Mouse (Mus musculus): ENCODE measurements around the gene Dynll1. TPM values are rescaled to one million over a fixed set of nuclear protein-coding genes. Genes with fewer than 3 reads are reported as not detected.

The Dynll1 gene
- 1,233 and 1,344 TPM in 2 replicates for polyA plus RNA-seq (2015; fragmentation: Nextera tagmentation; extraction: Ambion mirVana)

DNA sequence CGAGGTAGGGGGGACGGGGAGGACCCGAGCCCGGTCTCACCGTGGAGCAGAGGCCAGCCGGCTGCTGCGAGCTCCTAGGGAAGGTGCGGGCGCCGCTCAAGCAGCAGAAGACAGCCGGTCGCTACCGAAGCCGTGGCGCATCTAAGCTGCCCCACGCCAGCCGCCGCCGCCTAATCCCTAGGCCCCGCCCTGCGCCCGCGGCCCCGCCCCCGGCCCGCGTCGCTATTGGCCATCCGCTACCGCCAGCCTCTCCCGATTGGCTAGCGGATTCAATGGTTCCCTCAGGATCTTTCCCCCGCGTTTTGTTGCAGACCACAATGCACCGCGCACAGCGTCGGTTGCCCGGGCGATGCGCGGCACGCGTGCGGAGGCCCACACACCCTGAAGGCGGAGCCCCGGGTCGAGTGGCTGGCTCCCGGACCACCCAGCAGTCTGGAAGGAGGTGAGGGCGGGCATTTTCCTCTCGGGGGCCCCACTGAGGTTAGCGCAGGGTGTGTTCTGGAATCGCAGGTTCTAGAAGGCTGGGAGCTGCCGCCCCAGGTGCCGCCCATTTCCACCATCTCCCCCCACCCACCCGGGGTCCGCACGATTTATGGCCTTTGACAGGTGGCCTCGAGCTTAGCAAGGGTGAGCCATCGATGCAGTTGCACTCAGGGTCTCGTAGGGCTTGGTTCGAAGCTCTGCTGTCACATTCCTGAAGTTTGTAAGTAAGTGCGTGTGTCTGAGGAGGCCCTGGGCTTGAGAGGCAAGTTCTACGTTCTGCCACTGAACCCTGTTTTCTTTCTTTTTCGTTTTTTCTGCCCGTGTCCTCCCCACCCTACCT lies at the start of gene Dynll1:
TSS of gene Dynll1 (minus strand) at position 208 of the 823 bp plus-strand sequence.

DNA sequence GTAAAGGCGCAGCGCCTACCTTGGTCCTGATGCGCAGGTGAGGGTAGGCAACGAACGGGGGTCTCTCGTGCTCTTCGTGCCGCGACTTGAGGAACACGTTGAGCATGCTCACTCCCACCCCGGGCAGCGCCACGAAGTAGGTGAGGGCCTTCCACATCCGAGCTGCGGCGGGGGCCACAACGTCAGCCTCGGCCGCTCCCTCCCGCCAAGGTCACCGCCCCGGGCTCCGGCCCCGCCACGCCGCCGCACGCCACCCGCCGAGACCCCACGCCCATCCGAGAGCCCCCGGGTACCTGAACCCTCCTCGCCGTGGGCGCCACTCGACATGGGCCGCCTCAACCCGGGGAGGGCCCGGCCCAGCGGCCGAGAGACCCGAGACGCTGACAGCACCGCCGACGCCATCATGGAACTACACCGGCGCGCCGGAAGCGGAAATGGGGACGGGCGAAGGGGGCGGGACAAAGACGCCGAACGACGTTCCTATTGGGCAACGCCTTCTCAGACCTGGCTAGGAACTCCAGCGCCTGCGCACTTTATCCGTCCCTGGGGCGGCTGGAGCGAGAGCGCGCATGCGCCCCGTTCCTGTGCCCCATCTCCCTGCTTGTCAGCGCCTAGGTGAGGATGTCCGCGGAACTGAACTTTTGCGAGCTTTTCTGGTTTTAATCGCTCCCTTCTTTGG lies 47.9 kb upstream of the Dynll1 start, which contains the start of gene Cox6a1:
TSS of gene Cox6a1 (minus strand) at position 436 of the 679 bp plus-strand sequence.

DNA sequence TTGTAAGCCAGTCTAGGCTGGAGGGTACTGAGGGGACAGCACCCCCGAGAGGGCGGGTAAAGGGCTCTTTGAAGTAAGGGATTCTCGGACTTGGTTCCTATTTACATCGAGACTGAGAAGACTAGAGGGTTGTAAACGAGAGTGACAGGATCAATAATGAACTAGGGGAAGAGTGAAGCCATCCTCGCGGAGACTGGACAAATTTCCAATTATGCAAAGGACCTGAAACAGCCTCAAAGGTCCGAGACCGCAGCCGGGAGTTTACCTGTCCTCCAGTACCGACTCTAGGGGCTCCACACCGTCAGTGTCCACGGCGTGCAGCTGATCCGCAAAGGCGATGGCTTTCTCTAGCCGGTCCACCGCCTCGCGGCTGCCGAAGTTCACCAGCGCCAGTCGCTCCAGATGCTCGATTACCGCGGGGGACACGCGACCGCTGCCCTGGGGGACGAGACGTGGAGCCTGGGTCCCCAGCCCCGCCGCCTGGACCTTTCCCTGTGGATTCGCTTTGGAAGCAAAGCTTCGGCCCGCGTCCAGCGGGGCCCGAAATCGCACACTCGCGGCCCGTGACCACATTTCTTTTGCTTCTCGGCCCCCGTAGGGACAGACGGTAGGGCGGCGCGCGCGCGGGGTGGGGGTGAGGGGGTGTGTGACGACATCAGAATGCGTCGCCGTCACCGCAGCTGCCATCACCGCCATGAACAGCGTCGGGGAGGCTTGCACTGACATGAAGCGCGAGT lies 39.9 kb upstream of the Dynll1 start, which contains the start of the genes Gatc and Triap1:
TSS of gene Gatc (minus strand) at position 602 of the 737 bp plus-strand sequence.
TSS of gene Triap1 (plus strand) at position 649 of the 737 bp plus-strand sequence.

GRCm38 (mm10) chr5:115326875-115327609 lies 26.2 kb upstream of the Dynll1 start, which contains the start of gene Srsf9:
Gene Srsf9 (plus strand): TSS chr5:115327177.

GRCm38 (mm10) chr5:115279226-115280049 lies 21.4 kb downstream of the Dynll1 start, which contains the start of gene Coq5:
Gene Coq5 (plus strand): TSS chr5:115279666.

GRCm38 (mm10) chr5:115272812-115273548 lies 27.8 kb downstream of the Dynll1 start, which contains the start of gene Rnf10:
Gene Rnf10 (minus strand): TSS chr5:115272898.

Other genes starting within 250 kb of the Dynll1 start
- 41.5 and 53.5 TPM in 2 replicates for gene Gm10401, start 202.7 kb downstream of the Dynll1 start, polyA plus RNA-seq (2015; fragmentation: Nextera tagmentation; extraction: Ambion mirVana)
- 21.4 and 22.5 TPM in 2 replicates for gene Acads, start 181.7 kb downstream of the Dynll1 start, polyA plus RNA-seq (2015; fragmentation: Nextera tagmentation; extraction: Ambion mirVana)
- 21.6 and 25.5 TPM in 2 replicates for gene Unc119b, start 166.0 kb downstream of the Dynll1 start, polyA plus RNA-seq (2015; fragmentation: Nextera tagmentation; extraction: Ambion mirVana)
- gene Mlec, start 142.8 kb downstream of the Dynll1 start, polyA plus RNA-seq (2015; fragmentation: Nextera tagmentation; extraction: Ambion mirVana): 25.1 and 28.6 TPM in 2 replicates
- 42.5 and 54.4 TPM in 2 replicates for gene Cabp1, start 106.6 kb downstream of the Dynll1 start, polyA plus RNA-seq (2015; fragmentation: Nextera tagmentation; extraction: Ambion mirVana)
- 122 TPM in 2 replicates for gene Pop5, start 65.2 kb downstream of the Dynll1 start, polyA plus RNA-seq (2015; fragmentation: Nextera tagmentation; extraction: Ambion mirVana)
- gene Rnf10, start 28.1 kb downstream of the Dynll1 start, polyA plus RNA-seq (2015; fragmentation: Nextera tagmentation; extraction: Ambion mirVana): 155 and 160 TPM in 2 replicates
- 53.6 and 54.3 TPM in 2 replicates for gene Coq5, start 21.3 kb downstream of the Dynll1 start, polyA plus RNA-seq (2015; fragmentation: Nextera tagmentation; extraction: Ambion mirVana)
- gene Srsf9, start 26.2 kb upstream of the Dynll1 start, polyA plus RNA-seq (2015; fragmentation: Nextera tagmentation; extraction: Ambion mirVana): 124 and 132 TPM in 2 replicates
- gene Gatc, start 40.2 kb upstream of the Dynll1 start, polyA plus RNA-seq (2015; fragmentation: Nextera tagmentation; extraction: Ambion mirVana): 29.0 and 32.5 TPM in 2 replicates
- gene Triap1, start 40.2 kb upstream of the Dynll1 start, polyA plus RNA-seq (2015; fragmentation: Nextera tagmentation; extraction: Ambion mirVana): 51.3 and 55.8 TPM in 2 replicates
- 1,815 and 1,833 TPM in 2 replicates for gene Cox6a1, start 48.0 kb upstream of the Dynll1 start, polyA plus RNA-seq (2015; fragmentation: Nextera tagmentation; extraction: Ambion mirVana)
- gene Msi1, start 128.6 kb upstream of the Dynll1 start, polyA plus RNA-seq (2015; fragmentation: Nextera tagmentation; extraction: Ambion mirVana): 30.3 and 31.9 TPM in 2 replicates
- gene Pla2g1b, start 165.3 kb upstream of the Dynll1 start, polyA plus RNA-seq (2015; fragmentation: Nextera tagmentation; extraction: Ambion mirVana): not detected in 2 replicates
- gene Sirt4, start 183.7 kb upstream of the Dynll1 start, polyA plus RNA-seq (2015; fragmentation: Nextera tagmentation; extraction: Ambion mirVana): 18.8 and 18.9 TPM in 2 replicates
- gene Pxn, start 205.7 kb upstream of the Dynll1 start, polyA plus RNA-seq (2015; fragmentation: Nextera tagmentation; extraction: Ambion mirVana): 14.9 and 16.4 TPM in 2 replicates